Mouse (Mus musculus) hindbrain, embryonic 12.5 days (tissue): ENCODE data around the gene Tdrkh. TPM values are rescaled to one million over a fixed set of nuclear protein-coding genes. Genes with fewer than 3 reads are reported as not detected.

Source experiments
- ATAC-seq: fragments of 200-750 bp; cut with Nextera tagmentation; 2 replicates; pipeline ENCODE4 v1.8.0; 2017; ENCODE audit warnings: moderate TSS enrichment; ENCODE audit not compliant: low FRiP score
- H3K27ac ChIP-seq: fragments of 300-500 bp; sonication (generic); 2 replicates; pipeline ENCODE4 v1.5.1; 2016; ENCODE audit warnings: mild to moderate bottlenecking
- H3K27me3 ChIP-seq: fragments of 300-500 bp; sonication (generic); 2 replicates; pipeline ENCODE4 v1.6.1; 2016; ENCODE audit warnings: mild to moderate bottlenecking
- H3K36me3 ChIP-seq: fragments of 300-500 bp; sonication (generic); 2 replicates; pipeline ENCODE4 v1.6.1; 2016; ENCODE audit warnings: mild to moderate bottlenecking
- H3K4me1 ChIP-seq: fragments of 300-500 bp; sonication (generic); 2 replicates; pipeline ENCODE4 v1.6.1; 2016
- H3K4me2 ChIP-seq: fragments of 300-500 bp; sonication (generic); replicated peaks from 2 replicates; pipeline ENCODE4 v1.6.1; 2016; ENCODE audit warnings: mild to moderate bottlenecking
- H3K4me3 ChIP-seq: fragments of 300-500 bp; sonication (generic); 2 replicates; pipeline ENCODE4 v1.5.1; 2016; ENCODE audit warnings: mild to moderate bottlenecking
- H3K9ac ChIP-seq: fragments of 300-500 bp; sonication (generic); 2 replicates; pipeline ENCODE4 v1.6.1; 2016; ENCODE audit warnings: mild to moderate bottlenecking, moderate library complexity
- H3K9me3 ChIP-seq: fragments of 300-500 bp; sonication (generic); replicated peaks from 2 replicates; pipeline ENCODE4 v1.6.1; 2016; ENCODE audit warnings: mild to moderate bottlenecking
- WGBS: fragments of 180-500 bp; shearing (Covaris S2); methylation state at CpG from one replicate; pipeline ENCODE4 v1.1.7; 2016; 5-methylcytosine and 5-hydroxymethylcytosine counted together
- polyA plus RNA-seq: library from polyadenylated mRNA; unstranded; fragments of >200 nt; fragmentation: Nextera tagmentation; extraction: Ambion mirVana; gene quantifications from 2 replicates; pipeline ENCODE4 v1.2.1, GENCODE M21; 2016

Gene Tdrkh
- polyA plus RNA-seq, 1 experiment from 2014 or later, result 48.7 TPM

DNA sequence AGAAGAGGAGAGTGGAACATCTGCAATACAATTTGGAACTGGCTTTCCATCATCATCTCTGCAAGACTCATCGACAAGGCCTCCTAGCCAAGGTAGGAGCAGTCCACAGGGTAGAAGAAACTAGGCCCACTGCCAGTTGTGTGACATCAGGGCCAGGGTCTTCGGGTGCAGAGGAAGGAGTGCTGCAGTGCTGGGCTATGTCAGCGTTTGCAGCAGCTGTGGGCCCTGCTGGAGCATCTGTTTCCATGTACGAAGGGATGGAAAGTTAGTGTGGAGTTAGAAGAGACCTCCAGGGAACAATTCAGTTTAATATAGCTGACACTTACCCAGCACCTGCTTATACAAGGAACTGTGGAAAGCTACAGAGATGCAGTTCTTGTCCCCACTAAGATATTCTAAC lies 20.0 kb upstream of the Tdrkh start:
- H3K36me3 ChIP-seq, result no peaks in the 10 kb centered on the region
- no peaks in the 10 kb centered on the region for H3K4me1 ChIP-seq
- H3K9ac ChIP-seq, result no peak overlapping the region
- H3K4me2 ChIP-seq, result no peak overlapping the region
- WGBS, result 73% methylated on average over 4 of the region's 4 CpGs
- H3K4me3 ChIP-seq, result no peak overlapping the region
- peaks cover 16% of the 10 kb centered on the region for H3K27me3 ChIP-seq
- ATAC-seq, result no peak
- H3K9me3 ChIP-seq, result no peaks in the 10 kb centered on the region
- no peak overlapping the region for H3K27ac ChIP-seq

- peaks cover 28% of the 10 kb centered on the region for H3K27me3 ChIP-seq
- H3K4me2 ChIP-seq, result no peak overlapping the region
- no peaks in the 10 kb centered on the region for H3K36me3 ChIP-seq
- ATAC-seq, result no peak
- H3K4me1 ChIP-seq, result peaks cover 15% of the 10 kb centered on the region
- H3K4me3 ChIP-seq, result no peak overlapping the region
- H3K27ac ChIP-seq, result no peak overlapping the region
- no peak overlapping the region for H3K9ac ChIP-seq
- WGBS, result 84% methylated on average over 1 of the region's 1 CpGs
- H3K9me3 ChIP-seq, result no peaks in the 10 kb centered on the region
Measured at GRCm38 (mm10) chr3:94396336-94396735, 16.7 kb upstream of the Tdrkh start.

DNA sequence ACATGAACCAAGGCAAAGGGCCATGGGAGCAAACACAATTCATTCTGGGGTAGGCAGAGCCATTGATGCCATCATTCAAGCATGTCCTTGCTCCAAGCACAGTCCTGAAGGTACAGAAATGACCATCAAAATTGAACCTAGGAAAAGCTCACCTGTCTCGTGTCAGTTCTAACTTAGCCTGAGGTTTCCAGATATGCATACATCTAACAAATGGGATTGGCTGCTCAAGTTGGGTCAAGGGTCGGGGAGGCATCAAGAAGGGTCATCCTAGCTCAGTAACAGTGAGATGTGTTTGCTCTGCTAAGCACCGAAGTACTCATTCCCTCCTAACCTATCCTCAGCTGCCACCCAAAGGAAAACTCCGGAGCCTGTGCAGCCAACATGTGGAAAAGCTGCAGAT lies 16.2 kb upstream of the Tdrkh start:
- Histone ChIP-seq H3K36me3 (no peaks in the 10 kb centered on the region), H3K27me3 (peaks cover 31% of the 10 kb centered on the region), H3K9ac (no peak overlapping the region), H3K4me1 (peaks cover 15% of the 10 kb centered on the region), H3K4me2 (no peak overlapping the region), H3K4me3 (no peak overlapping the region), H3K27ac (no peak overlapping the region), H3K9me3 (no peaks in the 10 kb centered on the region)
- WGBS, result 85% methylated on average over 4 of the region's 4 CpGs
- ATAC-seq, result no peak

GRCm38 (mm10) chr3:94398217-94398616 lies 14.9 kb upstream of the Tdrkh start, which contains the start of gene Lingo4:
Gene Lingo4 (plus strand): TSS chr3:94398517.
- ATAC-seq, result no peak
- peaks cover 36% of the 10 kb centered on the region for H3K27me3 ChIP-seq

DNA sequence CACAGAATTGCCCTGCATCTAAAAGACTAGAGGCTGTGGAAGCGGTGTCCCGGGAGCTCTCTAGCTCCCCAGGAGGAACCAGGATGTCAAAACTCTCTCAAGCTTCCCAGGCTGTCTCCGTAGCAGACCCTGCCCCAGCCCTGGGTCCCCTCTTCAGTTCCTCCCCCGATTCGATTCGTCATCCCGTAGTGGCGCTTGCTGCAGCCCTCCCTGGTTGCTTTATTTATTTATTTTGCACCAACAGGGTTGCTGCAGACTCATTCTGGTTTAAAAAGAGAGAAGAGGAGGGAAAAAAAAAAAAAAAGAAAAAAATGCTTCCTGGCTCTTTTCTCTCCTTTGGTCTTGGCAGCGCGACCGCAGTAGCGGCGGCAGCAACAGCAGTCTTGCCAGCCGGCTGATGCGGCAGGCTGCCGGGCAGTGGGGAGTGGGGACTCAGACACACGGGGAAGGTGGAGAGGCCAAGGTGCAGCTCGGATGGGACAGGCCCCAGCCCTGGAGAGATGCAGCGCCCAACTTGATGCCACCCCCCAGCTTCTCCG lies 14.1 kb upstream of the Tdrkh start:
- peaks cover 18% of the 10 kb centered on the region for H3K4me1 ChIP-seq
- H3K9ac ChIP-seq, result peak overlapping the region; percentile 52
- peaks cover 44% of the 10 kb centered on the region for H3K27me3 ChIP-seq
- ATAC-seq, result peak; percentile 59; the same call in 1 of the 2 replicates
- H3K27ac ChIP-seq, result no peak overlapping the region
- H3K4me3 ChIP-seq, result peak overlapping the region; percentile 28
- 2% methylated on average over 20 of the region's 20 CpGs for WGBS
- no peaks in the 10 kb centered on the region for H3K9me3 ChIP-seq
- H3K36me3 ChIP-seq, result no peaks in the 10 kb centered on the region
- H3K4me2 ChIP-seq, result peak overlapping the region; percentile 72

More at GRCm38 (mm10) chr3:94398217-94398616, 14.9 kb upstream of the Tdrkh start, which contains the start of gene Lingo4:
- no peaks in the 10 kb centered on the region for H3K9me3 ChIP-seq
- peak within 1 kb of the TSS; percentile 28 for H3K4me3 ChIP-seq
- no peaks in the 10 kb centered on the region for H3K36me3 ChIP-seq
- peaks cover 18% of the 10 kb centered on the region for H3K4me1 ChIP-seq
- WGBS, result 77% methylated on average over 6 of the region's 6 CpGs
- peak within 1 kb of the TSS; percentile 72 for H3K4me2 ChIP-seq
- peak within 1 kb of the TSS; percentile 52 for H3K9ac ChIP-seq
- no peak within 1 kb of the TSS for H3K27ac ChIP-seq

GRCm38 (mm10) chr3:94399663-94400310 lies 13.3 kb upstream of the Tdrkh start:
- ATAC-seq, result peak; percentile 33; the same call in 1 of the 2 replicates
- Histone ChIP-seq H3K4me1 (peaks cover 26% of the 10 kb centered on the region), H3K27me3 (peaks cover 45% of the 10 kb centered on the region), H3K27ac (no peak overlapping the region), H3K36me3 (no peaks in the 10 kb centered on the region), H3K4me2 (peak overlapping the region; percentile 72), H3K9me3 (no peaks in the 10 kb centered on the region), H3K9ac (peak overlapping the region; percentile 52; the same call in 1 of the 2 replicates), H3K4me3 (peak overlapping the region; percentile 28; the same call in 1 of the 2 replicates)
- WGBS, result 15% methylated on average over 5 of the region's 5 CpGs

DNA sequence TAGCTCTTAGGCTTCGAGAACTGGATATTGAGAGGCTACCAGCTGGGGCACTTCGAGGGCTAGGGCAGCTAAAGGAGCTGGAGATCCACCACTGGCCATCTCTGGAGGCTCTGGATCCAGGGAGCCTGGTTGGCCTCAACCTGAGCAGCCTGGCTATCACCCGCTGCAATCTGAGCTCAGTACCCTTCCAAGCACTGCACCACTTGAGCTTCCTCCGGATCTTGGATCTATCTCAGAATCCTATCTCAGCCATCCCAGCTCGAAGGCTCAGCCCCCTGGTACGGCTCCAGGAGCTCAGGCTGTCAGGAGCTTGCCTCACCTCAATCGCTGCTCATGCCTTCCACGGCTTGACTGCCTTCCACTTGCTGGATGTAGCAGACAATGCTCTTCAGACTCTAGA lies 10.6 kb upstream of the Tdrkh start:
- Histone ChIP-seq H3K36me3 (no peaks in the 10 kb centered on the region), H3K9me3 (no peaks in the 10 kb centered on the region), H3K9ac (no peak overlapping the region), H3K27ac (no peak overlapping the region), H3K27me3 (peaks cover 40% of the 10 kb centered on the region), H3K4me2 (no peak overlapping the region), H3K4me1 (peaks cover 29% of the 10 kb centered on the region), H3K4me3 (no peak overlapping the region)
- no peak for ATAC-seq
- WGBS, result 71% methylated on average over 8 of the region's 8 CpGs

- H3K4me3 ChIP-seq, result no peak overlapping the region
- 0 out of 2 replicates have a peak overlapping the region, but pooled peaks have one; percentile 18 for H3K9ac ChIP-seq
- peaks cover 20% of the 10 kb centered on the region for H3K4me1 ChIP-seq
- H3K27me3 ChIP-seq, result peaks cover 32% of the 10 kb centered on the region
- ATAC-seq, result peak; percentile 37; the same call in 1 of the 2 replicates
- no peaks in the 10 kb centered on the region for H3K36me3 ChIP-seq
- WGBS, result 13% methylated on average over 7 of the region's 7 CpGs
- H3K9me3 ChIP-seq, result no peaks in the 10 kb centered on the region
- no peak overlapping the region for H3K4me2 ChIP-seq
- H3K27ac ChIP-seq, result no peak overlapping the region
Measured at GRCm38 (mm10) chr3:94404366-94405054, 8.6 kb upstream of the Tdrkh start.

DNA sequence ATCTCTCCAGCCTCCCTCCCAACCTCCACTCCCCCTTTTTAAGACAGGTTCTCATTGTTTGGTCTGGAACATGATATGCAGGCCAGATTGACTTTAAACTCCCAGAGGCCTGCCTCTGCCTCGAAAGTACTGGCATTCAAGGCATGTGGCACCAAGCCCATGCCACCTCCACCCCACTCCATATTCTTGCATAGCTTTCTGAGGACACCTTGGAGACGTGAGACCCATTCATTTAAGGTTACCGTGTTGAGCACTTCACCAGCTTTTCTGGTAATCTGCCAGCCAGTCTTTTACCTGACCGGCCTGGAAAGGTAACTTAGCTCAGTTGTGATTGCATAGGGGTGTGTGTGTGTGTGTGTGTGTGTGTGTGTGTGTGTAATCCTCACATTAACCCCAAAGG lies 7.5 kb upstream of the Tdrkh start:
- Histone ChIP-seq H3K27ac (no peak overlapping the region), H3K36me3 (no peaks in the 10 kb centered on the region), H3K9me3 (no peaks in the 10 kb centered on the region), H3K4me2 (no peak overlapping the region), H3K9ac (no peak overlapping the region), H3K27me3 (peaks cover 24% of the 10 kb centered on the region), H3K4me3 (no peak overlapping the region), H3K4me1 (peaks cover 13% of the 10 kb centered on the region)
- ATAC-seq, result no peak
- 73% methylated on average over 4 of the region's 4 CpGs for WGBS

GRCm38 (mm10) chr3:94412530-94412929 lies 543 bp upstream of the Tdrkh start:
- Histone ChIP-seq H3K27ac (peak overlapping the region; percentile 71), H3K9ac (peak overlapping the region; percentile 67), H3K36me3 (no peaks in the 10 kb centered on the region), H3K9me3 (no peaks in the 10 kb centered on the region), H3K27me3 (no peaks in the 10 kb centered on the region), H3K4me2 (peak overlapping the region; percentile 93), H3K4me1 (peaks cover 14% of the 10 kb centered on the region), H3K4me3 (peak overlapping the region; percentile 57)
- peak; percentile 76 for ATAC-seq
- WGBS, result 7% methylated on average over 25 of the region's 25 CpGs

- no peaks in the 10 kb centered on the region for H3K4me1 ChIP-seq
- H3K27me3 ChIP-seq, result no peaks in the 10 kb centered on the region
- peaks cover 23% of the 10 kb centered on the region for H3K36me3 ChIP-seq
- 80% methylated on average over 2 of the region's 2 CpGs for WGBS
- no peak overlapping the region for H3K9ac ChIP-seq
- H3K27ac ChIP-seq, result no peak overlapping the region
- no peak for ATAC-seq
- no peaks in the 10 kb centered on the region for H3K9me3 ChIP-seq
- H3K4me2 ChIP-seq, result no peak overlapping the region
- no peak overlapping the region for H3K4me3 ChIP-seq
Measured at GRCm38 (mm10) chr3:94430980-94431379, 17.9 kb downstream of the Tdrkh start.

- Histone ChIP-seq H3K27me3 (no peaks in the 10 kb centered on the region), H3K4me3 (no peak overlapping the region)
- WGBS, result 91% methylated on average over 2 of the region's 2 CpGs
Measured at GRCm38 (mm10) chr3:94434305-94434704, 21.2 kb downstream of the Tdrkh start.

More at GRCm38 (mm10) chr3:94434305-94434704, 21.2 kb downstream of the Tdrkh start:
- Histone ChIP-seq H3K9me3 (no peaks in the 10 kb centered on the region), H3K9ac (no peak overlapping the region), H3K4me1 (no peaks in the 10 kb centered on the region), H3K4me2 (no peak overlapping the region), H3K27ac (no peak overlapping the region), H3K36me3 (peaks cover 10% of the 10 kb centered on the region; the same call in 1 of the 2 replicates)
- no peak for ATAC-seq
